Comparison of ENCODE assay signal across 9 mouse cellular contexts in genomic region chr2:76367188-76367922, GRCm38 (mm10). TPM values are rescaled to one million over a fixed set of nuclear protein-coding genes. Genes with fewer than 3 reads are reported as not detected.
A peak's percentile ranks its signal among the peaks of the same experiment; 100 is the strongest.
DNase-seq lines count a peak whose midpoint lies in the region; ATAC-seq and TF ChIP-seq lines count a peak whose summit lies in the region.
"Had no signal": no experiment of that assay in that cellular context is flagged by ENCODE, and none has a peak within 500 bp of the region (broad histone marks: within the 10 kb centered on the region; RNA-seq: fewer than 3 reads in every experiment).

No protein-coding gene starts in this region.

- H3K27me3 ChIP-seq in G1E (ENCODE audit: insufficient read depth, low read length): no peaks in the 10 kb centered on the region
- no peaks in the 10 kb centered on the region for H3K27me3 ChIP-seq in lung, embryonic 14.5 days (ENCODE audit: insufficient read depth, low read length)
- H3K27me3 ChIP-seq: liver, embryonic 15.5 days had no signal

- peak; percentile 62 for TF ChIP-seq CTCF in G1E (IDR thresholded peaks at IDR 0.05; ENCODE audit: low read depth, low read length)
- peak; percentile 87 for TF ChIP-seq CTCF in gastrocnemius, adult 2 months (IDR thresholded peaks at IDR 0.05)
- peak; percentile 85 for TF ChIP-seq CTCF in lung, embryonic 14.5 days (IDR thresholded peaks at IDR 0.05; ENCODE audit: low read depth)

- no peak overlapping the region for H3K9ac ChIP-seq in lung, embryonic 14.5 days
- H3K9ac ChIP-seq: liver, embryonic 15.5 days had no signal

- peaks cover 9% of the 10 kb centered on the region for H3K4me1 ChIP-seq in G1E (ENCODE audit: insufficient read depth, low read depth, low read length)
- H3K4me1 ChIP-seq in lung, embryonic 14.5 days (ENCODE audit: insufficient read depth): peaks cover 5% of the 10 kb centered on the region; the same call in 1 of the 2 replicates

- peaks cover 8% of the 10 kb centered on the region for H3K36me3 ChIP-seq in G1E (replicated peaks)
- H3K36me3 ChIP-seq in lung, embryonic 14.5 days (ENCODE audit: insufficient read depth): peaks cover 3% of the 10 kb centered on the region; the same call in 1 of the 2 replicates

- no peak overlapping the region for H3K4me3 ChIP-seq in G1E (ENCODE audit: low read depth, low read length)
- H3K4me3 ChIP-seq in gastrocnemius, adult 2 months: no peak overlapping the region
- H3K4me3 ChIP-seq in lung, embryonic 14.5 days (ENCODE audit: low read depth, low read length): no peak overlapping the region
- H3K4me3 ChIP-seq: liver, embryonic 15.5 days had no signal

- H3K4me2 ChIP-seq in lung, embryonic 14.5 days: no peak overlapping the region
- H3K4me2 ChIP-seq: liver, embryonic 15.5 days had no signal

- no peak overlapping the region for H3K27ac ChIP-seq in gastrocnemius, adult 2 months
- no peak overlapping the region for H3K27ac ChIP-seq in lung, embryonic 14.5 days (ENCODE audit: low read depth)
- H3K27ac ChIP-seq: liver, embryonic 15.5 days had no signal

- H3K9me3 ChIP-seq in G1E (replicated peaks): no peaks in the 10 kb centered on the region
- no peaks in the 10 kb centered on the region for H3K9me3 ChIP-seq in lung, embryonic 14.5 days (ENCODE audit: low read depth, low read length)
- H3K9me3 ChIP-seq: liver, embryonic 15.5 days had no signal

- DNase-seq in CD4-positive helper T cell, adult 2 months (ENCODE audit: low read depth, low spot score): peak; percentile 82
- DNase-seq in G1E (ENCODE audit: low spot score): peak; percentile 43
- DNase-seq in cerebellum, adult 18-20 months: peak; percentile 81 to 88
- DNase-seq in gastrocnemius, adult 2 months: peak; percentile 85
- DNase-seq in large intestine, adult 2 months (ENCODE audit: low read depth, low spot score): peak; percentile 94
- DNase-seq in lung, embryonic 14.5 days: peak; percentile 95
- peak; percentile 95 for DNase-seq in right cerebral cortex, postnatal 4 days
- DNase-seq in urinary bladder, postnatal 4 days (ENCODE audit: low spot score in 2 of 2): peak; percentile 34 to 85

- intact Hi-C loops in gastrocnemius, adult 2 months (cut with DNase I): loop anchor here (10.0 kb wide), 1 partner anchor 217 kb away; no protein-coding TSS in a partner anchor

- WGBS in large intestine, adult 2 months: 4% methylated on average over 9 of the region's 9 CpGs
- 17% methylated on average over 9 of the region's 9 CpGs for WGBS in lung, embryonic 14.5 days

- ATAC-seq in G1E (ENCODE audit: extremely low read depth, insufficient number of reproducible peaks, low FRiP score, poor library complexity, severe bottlenecking): 0 out of 2 replicates have a peak, but pooled peaks have one; percentile 7
- no peak for ATAC-seq in lung, embryonic 14.5 days (ENCODE audit: insufficient read depth)

RNA-seq across cellular contexts. Expression of gene Rbm45, which starts 2.4 kb away (rescaled TPM):
- total RNA-seq in G1E (2014; fragmentation: Nextera tagmentation) (39.1 and 43.3 TPM in 2 replicates), G1E (2017) (100 and 108 TPM in 2 replicates)
- polyA plus RNA-seq in G1E (2012): 19.9 and 23.2 TPM in 2 replicates
- total RNA-seq in gastrocnemius, adult 2 months (2021): 10 to 100 TPM in 1 of 2 experiments, 1 to 10 TPM in 1; 9.4 to 11.4 TPM
- polyA plus RNA-seq in large intestine, adult 2 months (2012; rRNA removed): 11.7 and 16.2 TPM in 2 replicates
- polyA plus RNA-seq in lung, embryonic 14.5 days (2014; fragmentation: Nextera tagmentation; extraction: Ambion mirVana): 15.1 and 16.2 TPM in 2 replicates

RNA-seq across cellular contexts. Expression of gene Cyct, which starts 7.1 kb away (rescaled TPM):
- not detected in 2 replicates for total RNA-seq in G1E (2014; fragmentation: Nextera tagmentation)
- total RNA-seq in G1E (2017): not detected in 2 replicates
- not detected in 2 replicates for polyA plus RNA-seq in G1E (2012)
- total RNA-seq in gastrocnemius, adult 2 months (2021): not detected
- polyA plus RNA-seq in large intestine, adult 2 months (2012; rRNA removed): not detected in 2 replicates
- not detected in 2 replicates for polyA plus RNA-seq in lung, embryonic 14.5 days (2014; fragmentation: Nextera tagmentation; extraction: Ambion mirVana)
- polyA plus RNA-seq: liver, embryonic 15.5 days had no signal

RNA-seq across cellular contexts. Expression of gene Pde11a, which starts 28.8 kb away (rescaled TPM):
- total RNA-seq in G1E (2014; fragmentation: Nextera tagmentation) (1.5 and 2.3 TPM in 2 replicates), G1E (2017) (0.29 and 0.38 TPM in 2 replicates)
- polyA plus RNA-seq in G1E (2012): 0.04 and 0.06 TPM in 2 replicates
- under 1 TPM; 0.17 to 0.33 TPM for total RNA-seq in gastrocnemius, adult 2 months (2021)
- polyA plus RNA-seq in large intestine, adult 2 months (2012; rRNA removed): 0.78 and 1.2 TPM in 2 replicates
- 0.28 TPM in 1 of 2 replicates, not detected in the other for polyA plus RNA-seq in lung, embryonic 14.5 days (2014; fragmentation: Nextera tagmentation; extraction: Ambion mirVana)
- polyA plus RNA-seq: liver, embryonic 15.5 days had no signal

RNA-seq across cellular contexts. Expression of gene Osbpl6, which starts 39.0 kb away (rescaled TPM):
- total RNA-seq in G1E (2014; fragmentation: Nextera tagmentation) (not detected in 2 replicates), G1E (2017) (0.06 and 0.22 TPM in 2 replicates)
- polyA plus RNA-seq in G1E (2012): not detected in 2 replicates
- total RNA-seq in gastrocnemius, adult 2 months (2021): 10 to 100 TPM; 35.9 to 44.0 TPM
- 10.4 and 18.4 TPM in 2 replicates for polyA plus RNA-seq in large intestine, adult 2 months (2012; rRNA removed)
- polyA plus RNA-seq in lung, embryonic 14.5 days (2014; fragmentation: Nextera tagmentation; extraction: Ambion mirVana): 17.3 and 17.6 TPM in 2 replicates

Comparison
In these comparisons a context has a peak if more than half of its experiments do, and no peak if none do; other contexts are left out.
1. DNase-seq: peak in every context shown above with its lines; median percentile 95 in lung, embryonic 14.5 days; 95 in right cerebral cortex, postnatal 4 days; 94 in large intestine, adult 2 months; 85 in gastrocnemius, adult 2 months; 84 in cerebellum, adult 18-20 months; 82 in CD4-positive helper T cell, adult 2 months; 60 in urinary bladder, postnatal 4 days; 43 in G1E.